Mouse (Mus musculus) brain, embryonic 18.5 days (tissue): ENCODE data around the gene Pdpk1.

Experiments used
- DNase-seq: peaks from one replicate; pipeline ENCODE4 v3.0.0-alpha.2; 2012; ENCODE audit warnings: low read depth, low spot score

The Pdpk1 gene

GRCm38 (mm10) chr17:24037844-24038243 lies 112.9 kb downstream of the Pdpk1 start, which contains the start of gene Prss27:
Prss27 (plus strand) TSS chr17:24038144.
- no peak for DNase-seq

GRCm38 (mm10) chr17:24037360-24037759 lies 113.4 kb downstream of the Pdpk1 start:
- DNase-seq: no peak

GRCm38 (mm10) chr17:24036954-24037353 lies 113.8 kb downstream of the Pdpk1 start:
- no peak for DNase-seq

- no peak for DNase-seq
Observed at GRCm38 (mm10) chr17:24035087-24035486, 115.6 kb downstream of the Pdpk1 start.

- no peak for DNase-seq
Observed at GRCm38 (mm10) chr17:24030551-24030950, 120.2 kb downstream of the Pdpk1 start.

- no peak for DNase-seq
Observed at GRCm38 (mm10) chr17:24029477-24029876, 121.2 kb downstream of the Pdpk1 start.
